14 mouse cellular contexts compared by ENCODE assay signal in the genomic region with DNA sequence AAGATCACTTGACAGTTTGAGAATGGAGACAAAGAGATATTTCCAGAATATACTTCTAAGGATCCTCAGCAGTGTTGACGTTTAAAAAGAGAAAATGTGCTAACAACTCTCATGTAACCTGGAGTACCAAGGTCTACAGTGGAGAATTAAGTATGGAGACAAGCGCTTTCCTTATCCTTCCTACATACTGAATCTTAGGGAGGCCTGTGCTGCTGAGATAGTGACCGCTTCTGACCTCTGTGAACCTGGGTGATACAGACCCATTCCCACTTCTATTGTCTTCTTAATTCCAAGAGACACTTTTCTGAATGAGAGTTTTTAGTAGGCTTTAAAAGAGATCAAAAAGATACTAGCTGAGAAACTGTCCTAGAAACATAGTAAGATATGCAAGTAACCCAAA.
"Had no signal": no experiment of that assay in that cellular context is flagged by ENCODE, and none has a peak within 500 bp of the region (broad histone marks: within the 10 kb centered on the region; RNA-seq: fewer than 3 reads in every experiment).

No protein-coding gene starts in this region.

- DNase-seq: lung, postnatal 14 days; right cerebral cortex, postnatal 14 days; thymus, adult 2 months; thymus, postnatal 25 days; thymus, postnatal 4 days had no signal

- H3K4me3 ChIP-seq: lung, embryonic 15.5 days; megakaryocyte, embryonic 14.5 days; midbrain, embryonic 13.5 days; midbrain, embryonic 15.5 days; neural tube, embryonic 12.5 days; stomach, embryonic 15.5 days had no signal

- H3K4me1 ChIP-seq: midbrain, embryonic 15.5 days; stomach, embryonic 15.5 days had no signal

- H3K36me3 ChIP-seq: lung, embryonic 15.5 days; midbrain, embryonic 13.5 days; midbrain, embryonic 15.5 days; neural tube, embryonic 12.5 days; stomach, embryonic 15.5 days had no signal

- H3K9ac ChIP-seq: lung, embryonic 15.5 days; midbrain, embryonic 13.5 days; midbrain, embryonic 15.5 days; neural tube, embryonic 12.5 days; stomach, embryonic 15.5 days had no signal

- ATAC-seq: midbrain, embryonic 13.5 days; midbrain, embryonic 15.5 days had no signal

- H3K9me3 ChIP-seq: lung, embryonic 15.5 days; megakaryocyte, embryonic 14.5 days; midbrain, embryonic 13.5 days; midbrain, embryonic 15.5 days; neural tube, embryonic 12.5 days; stomach, embryonic 15.5 days had no signal

- H3K27me3 ChIP-seq: lung, embryonic 15.5 days; megakaryocyte, embryonic 14.5 days; midbrain, embryonic 13.5 days; midbrain, embryonic 15.5 days; neural tube, embryonic 12.5 days; stomach, embryonic 15.5 days had no signal

- H3K4me2 ChIP-seq: lung, embryonic 15.5 days; midbrain, embryonic 11.5 days; midbrain, embryonic 13.5 days; midbrain, embryonic 15.5 days; neural tube, embryonic 12.5 days; stomach, embryonic 15.5 days had no signal

- H3K27ac ChIP-seq: lung, embryonic 15.5 days; macrophage; midbrain, embryonic 13.5 days; midbrain, embryonic 15.5 days; neural tube, embryonic 12.5 days; stomach, embryonic 15.5 days; stomach, postnatal 0 days had no signal
